Mouse (Mus musculus): ENCODE results near the gene Kcnq1. TPM values are rescaled to one million over a fixed set of nuclear protein-coding genes. Genes with fewer than 3 reads are reported as not detected.

Gene Kcnq1
- total RNA-seq (2021), result 1 to 10 TPM; 6.0 to 7.7 TPM
- long read RNA-seq, experiment 1, partial matches to known transcripts, result 0 of 11 reads
- long read RNA-seq, experiment 1, other reads (novel, unspliced or antisense), result 7 of 11 reads
- long read RNA-seq, experiment 2, partial matches to known transcripts, result 4 of 15 reads
- long read RNA-seq, experiment 2, other reads (novel, unspliced or antisense), result 8 of 15 reads

DNA sequence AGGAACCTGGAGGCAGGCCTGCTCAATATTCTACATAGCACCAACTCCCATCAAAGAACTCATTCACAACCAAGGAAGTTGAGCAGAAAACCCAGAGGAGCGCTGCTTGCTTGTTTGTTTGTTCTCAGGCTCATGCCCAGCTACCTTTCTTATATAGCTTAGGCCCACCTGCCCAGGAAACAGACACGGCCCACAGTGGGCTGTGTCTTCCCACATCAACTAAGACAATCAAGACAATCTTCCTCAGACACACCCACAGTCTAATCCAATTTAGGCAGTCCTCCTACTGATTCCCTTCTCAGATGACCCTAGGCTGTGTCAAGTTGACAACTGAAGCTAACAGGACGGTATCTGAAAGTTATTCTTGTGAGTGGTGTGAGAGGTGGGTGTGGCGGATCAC is at the start of gene Kcnq1:
Gene Kcnq1, plus strand, starts transcription at position 301 of the 400 bp plus-strand sequence.
- DNase-seq (ENCODE audit: low spot score in 2 of 2), result no peak

- no peak for DNase-seq (ENCODE audit: low spot score in 2 of 2)
Observed at GRCm38 (mm10) chr7:143057023-143057422, 49.1 kb upstream of the Kcnq1 start.

GRCm38 (mm10) chr7:143057667-143058220 is 48.4 kb upstream of the Kcnq1 start:
- DNase-seq (ENCODE audit: low spot score in 2 of 2), result no peak

GRCm38 (mm10) chr7:143058221-143058697 is 47.9 kb upstream of the Kcnq1 start:
- no peak for DNase-seq (ENCODE audit: low spot score in 2 of 2)

DNA sequence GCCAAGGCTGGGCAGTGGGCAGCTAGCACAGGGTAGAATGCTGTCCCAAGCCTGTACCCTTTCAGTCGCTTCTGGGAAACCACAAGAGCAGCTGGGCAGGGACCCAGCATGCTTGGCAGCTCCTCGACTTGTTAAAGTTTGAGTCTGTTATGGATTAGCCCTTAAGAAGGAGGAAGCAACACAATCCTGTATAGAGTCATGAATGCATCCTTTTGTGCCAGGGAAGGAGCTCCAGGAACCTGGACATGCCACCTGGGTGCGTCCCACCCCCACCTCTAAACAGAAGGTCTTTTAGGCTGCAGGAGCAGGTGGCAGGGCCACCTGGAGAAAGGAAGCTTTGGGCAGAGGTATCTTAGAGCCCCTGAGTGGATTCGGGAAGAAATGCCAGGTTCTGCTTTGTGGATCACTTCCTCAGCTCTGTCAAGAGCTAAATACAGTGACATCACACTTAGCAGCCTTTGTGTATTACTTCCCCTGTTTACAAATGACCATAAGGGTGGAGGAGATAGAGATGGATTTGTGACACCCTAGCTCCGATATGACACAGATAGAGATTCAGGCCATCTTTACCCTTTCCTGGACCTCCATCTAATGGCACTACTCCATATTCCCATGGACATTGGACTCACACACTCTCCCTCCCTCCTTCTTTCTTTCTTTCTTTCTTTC is 46.8 kb upstream of the Kcnq1 start:
- DNase-seq (ENCODE audit: low spot score in 2 of 2), result no peak

- no peak for DNase-seq (ENCODE audit: low spot score in 2 of 2)
Observed at GRCm38 (mm10) chr7:143062704-143063103, 43.5 kb upstream of the Kcnq1 start.

- DNase-seq (ENCODE audit: low spot score in 2 of 2), result no peak
Observed at GRCm38 (mm10) chr7:143064226-143064625, 41.9 kb upstream of the Kcnq1 start.

DNA sequence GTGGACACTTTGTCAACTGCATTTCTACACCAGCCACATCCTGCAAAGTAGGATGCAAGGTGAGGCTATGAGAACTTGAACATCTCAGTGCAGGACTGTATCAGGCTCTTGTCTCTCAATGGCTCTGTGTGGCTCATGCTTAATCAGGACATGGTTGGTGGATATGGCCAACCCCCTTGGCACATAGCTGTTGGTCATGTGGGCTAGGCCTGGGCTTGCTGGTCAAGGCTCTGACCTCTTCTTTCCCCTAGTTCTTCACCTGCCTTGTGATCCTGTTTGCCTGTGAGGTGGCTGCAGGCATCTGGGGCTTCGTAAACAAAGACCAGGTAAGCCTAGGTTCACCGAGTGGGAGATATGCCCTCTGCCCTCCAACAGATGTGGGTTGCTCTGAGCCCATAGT is 40.5 kb upstream of the Kcnq1 start:
- DNase-seq (ENCODE audit: low spot score in 2 of 2), result no peak

DNA sequence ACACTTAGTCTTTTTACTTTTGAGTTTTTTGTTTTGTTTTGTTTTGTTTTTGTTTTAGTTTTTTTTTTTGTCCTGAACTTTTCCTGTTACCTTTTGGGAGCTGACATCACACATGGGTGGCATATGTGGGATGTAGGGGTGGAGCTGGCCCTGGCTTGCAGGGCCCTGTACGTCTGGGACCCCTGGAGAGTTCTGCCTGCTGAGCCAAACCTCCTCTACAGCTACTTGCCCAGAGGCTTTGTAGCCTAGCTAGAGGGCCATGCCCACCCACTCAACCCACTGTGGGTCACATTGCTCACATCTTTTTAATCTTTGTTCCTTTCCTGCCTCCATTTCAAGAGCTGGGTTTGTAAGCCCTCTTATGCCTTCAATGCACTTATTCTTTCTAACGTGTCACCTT is 38.7 kb upstream of the Kcnq1 start:
- DNase-seq (ENCODE audit: low spot score in 2 of 2), result no peak

DNA sequence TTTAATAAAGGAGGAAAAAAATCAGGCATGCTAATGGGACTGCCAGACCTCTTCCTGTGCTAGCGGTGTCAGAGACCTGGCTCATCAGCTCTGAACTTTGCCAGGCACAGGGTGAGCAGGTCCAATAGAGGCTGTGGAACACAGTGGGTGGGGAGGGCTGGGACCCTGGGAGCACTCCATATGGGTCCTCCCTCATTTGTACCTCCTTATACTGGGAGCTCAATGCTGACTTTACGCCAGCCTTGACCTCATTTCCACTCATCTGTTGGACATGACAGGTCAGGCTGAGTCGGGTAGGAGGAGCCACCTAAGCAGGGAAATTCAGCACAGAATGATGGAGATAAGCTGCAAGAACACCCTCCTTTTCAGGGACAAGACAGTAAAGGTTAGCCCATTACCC is 38.3 kb upstream of the Kcnq1 start:
- DNase-seq (ENCODE audit: low spot score in 2 of 2), result no peak

GRCm38 (mm10) chr7:143068316-143068881 is 37.8 kb upstream of the Kcnq1 start:
- peak in 1 of 2 experiments; percentile 60 for DNase-seq (ENCODE audit: low spot score in 2 of 2)

GRCm38 (mm10) chr7:143068882-143069591 is 37.1 kb upstream of the Kcnq1 start, which contains the start of gene Tssc4:
Gene Tssc4 (plus strand): TSS chr7:143069249.
- DNase-seq (ENCODE audit: low spot score in 2 of 2), result peak; percentile 91 to 97

DNA sequence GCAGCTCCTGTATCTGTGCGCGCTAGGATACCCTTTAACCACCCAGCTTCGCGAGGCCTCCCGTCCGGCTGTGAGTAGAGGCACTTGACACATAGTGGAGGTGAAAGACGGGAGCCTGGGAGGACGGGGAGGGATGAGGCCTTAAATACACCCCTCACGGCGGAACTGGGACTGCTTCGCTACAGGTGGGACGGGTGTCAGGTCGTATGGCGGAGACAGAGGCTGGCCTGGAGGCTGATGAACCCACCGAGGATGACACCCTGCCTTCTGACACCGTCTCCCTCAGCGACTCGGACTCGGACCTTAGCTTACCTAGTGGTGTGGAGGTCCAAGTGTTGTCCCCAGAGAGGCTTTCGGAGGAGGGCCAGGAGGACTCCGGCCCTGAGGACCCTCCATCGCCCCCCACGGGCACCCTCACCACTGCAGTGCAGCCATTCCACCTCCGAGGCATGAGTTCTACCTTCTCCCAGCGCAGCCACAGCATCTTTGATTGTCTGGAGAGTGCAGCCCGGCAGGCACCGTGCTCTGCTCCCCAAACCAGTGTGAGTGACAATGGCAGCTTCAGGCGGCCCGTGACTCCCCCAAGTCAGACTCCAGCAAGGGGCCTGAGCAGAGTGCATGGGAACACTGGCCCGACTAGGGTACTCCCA is 36.3 kb upstream of the Kcnq1 start:
- peak in 1 of 2 experiments; percentile 44 for DNase-seq (ENCODE audit: low spot score in 2 of 2)

DNA sequence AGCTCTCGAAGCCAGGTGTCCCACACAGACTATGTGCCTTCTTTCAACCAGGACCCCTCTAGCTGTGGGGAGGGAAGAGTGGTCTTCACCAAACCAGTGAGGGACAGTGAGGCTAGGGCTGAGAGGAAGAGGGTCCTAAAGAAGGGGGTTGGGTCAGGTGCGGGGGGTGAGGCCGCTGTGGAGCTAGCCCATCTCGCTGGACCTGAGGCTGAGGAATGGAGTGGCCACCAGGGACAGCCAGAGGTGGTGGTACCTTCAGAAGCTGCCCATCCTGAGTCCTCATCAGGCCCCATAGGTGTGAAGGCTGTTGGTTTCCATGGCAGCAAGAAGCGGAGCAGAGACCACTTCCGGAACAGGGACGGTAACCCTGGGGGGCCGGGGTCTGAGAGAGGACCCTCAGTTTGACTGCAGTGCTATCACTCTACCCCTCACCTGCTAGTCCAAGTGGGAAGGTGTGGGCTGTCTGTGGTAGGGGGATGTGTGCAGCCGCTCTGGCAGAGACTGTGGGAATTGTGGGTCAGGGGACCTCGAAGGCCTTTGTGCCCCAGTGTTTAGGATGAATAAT is 35.6 kb upstream of the Kcnq1 start:
- DNase-seq (ENCODE audit: low spot score in 2 of 2), result no peak

- no peak for DNase-seq (ENCODE audit: low spot score in 2 of 2)
Observed at GRCm38 (mm10) chr7:143072605-143073004, 33.6 kb upstream of the Kcnq1 start.

- peak in 1 of 2 experiments; percentile 48 for DNase-seq (ENCODE audit: low spot score in 2 of 2)
Observed at GRCm38 (mm10) chr7:143073086-143073485, 33.1 kb upstream of the Kcnq1 start.

- no peak for DNase-seq (ENCODE audit: low spot score in 2 of 2)
Observed at GRCm38 (mm10) chr7:143075394-143075793, 30.8 kb upstream of the Kcnq1 start.

DNA sequence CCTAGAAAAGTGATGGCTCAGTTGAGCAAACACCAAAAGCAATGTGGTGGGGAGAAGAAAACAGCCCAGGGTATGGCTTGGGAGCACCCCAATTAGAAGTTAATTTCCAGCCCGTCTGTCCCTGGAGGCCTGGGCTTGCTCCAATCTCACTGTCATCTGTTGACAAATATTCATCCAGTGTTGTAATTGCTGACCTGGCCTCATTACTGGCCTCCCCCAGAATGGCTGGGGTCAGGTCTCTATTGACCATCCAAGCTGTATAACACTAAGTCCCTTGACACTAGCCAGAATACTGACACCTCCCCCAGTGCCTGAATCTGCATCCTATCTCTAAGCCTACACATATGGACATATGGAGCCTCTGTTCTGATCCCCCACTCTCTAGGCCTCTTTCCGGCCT is 28.8 kb upstream of the Kcnq1 start:
- no peak for DNase-seq (ENCODE audit: low spot score in 2 of 2)

GRCm38 (mm10) chr7:143082024-143082423 is 24.1 kb upstream of the Kcnq1 start:
- no peak for DNase-seq (ENCODE audit: low spot score in 2 of 2)

DNA sequence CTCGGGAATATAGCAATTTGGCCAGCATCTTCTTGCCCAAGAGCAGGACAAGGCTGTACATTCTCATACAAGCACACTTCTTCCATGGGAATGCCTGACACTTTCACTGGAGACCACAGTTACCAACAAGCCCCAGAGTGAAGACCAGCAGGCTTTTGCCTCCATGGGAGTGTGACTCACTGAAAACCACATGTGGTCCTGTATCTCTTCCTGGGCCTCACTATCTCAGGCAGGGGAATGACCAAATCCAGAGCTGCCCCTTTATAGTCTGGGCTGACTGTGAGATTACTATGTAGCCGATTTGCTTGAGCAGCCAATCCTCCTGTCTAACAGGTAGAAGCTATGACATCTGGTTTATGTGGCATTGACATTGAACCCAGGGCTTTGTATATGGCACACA is 22.5 kb upstream of the Kcnq1 start:
- DNase-seq (ENCODE audit: low spot score in 2 of 2), result no peak

GRCm38 (mm10) chr7:143086366-143086765 is 19.8 kb upstream of the Kcnq1 start:
- DNase-seq (ENCODE audit: low spot score in 2 of 2), result peak; percentile 62 to 76

Data from gastrocnemius, postnatal 4 days (tissue).